Mouse (Mus musculus): ENCODE measurements at regions not wholly inside any gene's neighbourhood (a gene's known extent, or its start where the extent isn't known, plus 50 kb on each side); places are given as distances from the start of the nearest gene placed in this dataset.

DNA sequence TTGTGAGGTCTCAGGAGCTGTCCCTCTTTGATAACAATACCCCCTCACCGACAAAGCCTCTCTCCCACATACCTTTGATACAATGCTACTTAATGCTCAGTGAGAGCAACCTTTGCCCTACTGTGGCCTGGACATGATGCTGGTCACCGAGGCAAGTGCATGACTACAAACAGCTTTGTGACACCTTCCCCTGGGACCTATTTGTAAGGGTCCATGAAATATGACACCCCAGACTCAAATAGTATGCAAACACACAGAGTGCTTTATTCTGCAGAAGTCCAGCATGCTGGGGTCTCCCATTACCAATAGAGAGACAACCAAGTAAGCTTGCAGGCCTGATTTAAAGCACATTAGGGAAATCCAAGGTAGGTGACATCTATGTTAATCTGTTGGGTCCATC lies 210.6 kb downstream of the Xxylt1 start:
- DNase-seq (ENCODE audit: low read depth, low spot score), result no peak

DNA sequence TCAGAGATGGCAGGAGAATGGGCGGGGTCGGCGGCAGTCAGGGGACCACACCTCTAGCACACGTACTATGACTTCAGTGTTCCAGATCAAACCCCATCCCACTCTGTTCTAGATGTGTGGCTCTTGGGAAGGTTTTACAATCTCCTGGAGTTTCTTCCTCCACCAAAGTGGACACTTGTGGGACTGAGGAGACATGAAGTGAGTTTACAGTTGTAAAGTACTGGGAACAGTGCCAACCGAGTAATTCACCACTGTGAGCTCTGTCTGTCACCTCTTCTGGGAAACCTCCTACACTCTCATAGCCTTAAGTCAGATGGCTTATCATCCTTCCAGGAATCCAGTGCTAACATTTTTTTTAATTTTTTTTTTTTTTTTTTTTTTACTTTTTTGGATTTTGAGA lies 209.1 kb downstream of the Xxylt1 start:
- peak; percentile 62 for DNase-seq (ENCODE audit: low read depth, low spot score)

DNA sequence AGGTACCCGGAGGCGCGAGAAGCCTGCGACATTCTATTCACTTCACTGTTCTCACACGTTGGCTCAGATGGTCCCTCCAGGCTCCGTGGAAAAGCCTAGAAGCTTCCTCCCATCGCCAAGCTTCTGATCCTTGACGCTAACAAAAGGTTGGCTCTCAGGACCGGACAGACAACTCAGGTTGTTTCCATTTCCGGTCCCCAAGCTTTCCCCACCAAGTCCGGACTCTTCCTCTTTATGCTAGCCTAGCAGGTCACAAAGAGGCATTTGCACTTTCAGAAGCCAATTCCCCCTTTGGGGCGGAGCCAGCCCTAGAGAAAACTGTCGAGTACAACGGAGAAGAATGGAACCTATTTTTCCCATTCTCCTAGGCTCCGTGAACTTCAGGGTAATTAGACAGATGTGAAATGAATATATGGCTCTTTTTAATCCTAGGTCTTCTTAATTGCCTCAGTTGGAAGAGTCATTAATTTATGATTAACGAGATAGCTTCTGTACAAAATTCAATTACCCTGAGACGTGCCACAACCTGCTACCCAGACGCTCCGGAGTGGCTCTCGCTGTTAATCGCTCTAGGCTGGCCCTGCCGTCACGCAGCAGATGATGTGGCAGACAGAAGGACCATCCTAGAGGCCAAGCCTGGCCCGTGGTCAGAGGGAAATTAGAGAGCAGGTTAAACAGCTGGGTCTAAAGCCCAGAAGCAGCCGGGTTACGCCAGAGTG lies 207.6 kb downstream of the Xxylt1 start:
- no peak for DNase-seq (ENCODE audit: low read depth, low spot score)

DNA sequence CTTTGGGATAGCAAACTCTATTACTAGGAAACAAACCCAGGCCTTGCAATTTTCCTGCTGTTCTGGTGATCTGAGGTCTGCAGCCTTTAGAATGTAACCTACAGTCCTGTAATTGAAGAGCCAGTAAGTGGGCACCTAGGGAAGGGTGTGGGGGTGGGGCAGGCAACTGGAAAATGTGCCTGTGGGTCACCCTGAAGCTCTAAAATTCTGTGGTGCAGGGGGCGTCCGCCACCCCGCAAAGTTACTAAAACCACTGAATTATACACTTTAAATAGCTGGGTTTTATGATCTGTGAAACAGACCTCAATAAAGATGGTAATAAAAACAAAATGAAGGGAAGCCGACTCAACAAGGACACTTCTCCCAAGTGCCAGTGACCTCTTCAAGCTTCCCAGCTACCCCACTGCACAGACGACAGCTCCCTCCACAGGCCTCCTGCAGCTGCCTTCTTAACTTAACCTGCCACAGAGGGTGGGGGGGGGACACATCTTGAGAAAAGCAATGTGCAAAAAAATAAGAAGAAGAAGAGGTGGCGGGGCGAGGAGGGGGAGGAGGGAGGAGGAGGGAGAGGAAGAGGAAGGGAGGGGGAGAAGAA lies 205.9 kb downstream of the Xxylt1 start:
- no peak for DNase-seq (ENCODE audit: low read depth, low spot score)

DNA sequence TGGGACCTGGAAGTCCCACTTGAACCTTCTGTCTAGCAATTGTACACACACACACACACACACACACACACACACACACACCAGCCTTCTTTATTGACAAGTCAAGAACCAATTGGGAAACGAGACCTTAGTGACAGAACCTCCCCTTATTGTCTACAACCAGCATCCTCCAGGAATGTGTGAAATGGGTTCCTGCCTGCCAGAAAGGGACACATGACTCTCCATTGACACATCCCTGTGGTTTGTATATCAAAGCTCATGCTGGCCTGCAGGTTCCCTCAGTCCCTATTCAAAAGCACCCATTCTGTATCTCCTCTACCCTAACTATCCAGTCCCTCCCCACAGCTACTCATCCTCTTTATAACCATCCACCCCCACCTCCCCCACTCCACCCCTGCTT lies 202.4 kb downstream of the Xxylt1 start:
- DNase-seq (ENCODE audit: low read depth, low spot score), result no peak

DNA sequence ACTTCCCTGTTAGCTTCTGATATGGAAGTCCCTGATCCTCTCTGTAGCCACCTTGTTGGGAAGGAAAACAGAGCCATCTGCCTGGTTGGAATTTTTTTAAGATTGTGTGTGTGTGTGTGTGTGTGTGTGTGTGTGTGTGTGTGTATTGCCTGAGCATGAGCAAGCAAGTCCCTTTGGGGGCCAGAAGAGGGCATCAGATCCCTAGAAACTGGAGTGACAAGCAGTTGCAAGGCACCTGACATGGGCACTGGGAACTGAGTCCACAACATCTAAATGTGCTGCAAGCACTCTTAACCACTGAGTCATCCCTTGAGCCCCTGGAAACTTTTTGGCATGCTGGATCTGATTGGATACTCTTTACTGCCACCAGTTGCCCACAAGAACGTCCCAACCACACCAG lies 201.4 kb downstream of the Xxylt1 start:
- no peak for DNase-seq (ENCODE audit: low read depth, low spot score)

DNA sequence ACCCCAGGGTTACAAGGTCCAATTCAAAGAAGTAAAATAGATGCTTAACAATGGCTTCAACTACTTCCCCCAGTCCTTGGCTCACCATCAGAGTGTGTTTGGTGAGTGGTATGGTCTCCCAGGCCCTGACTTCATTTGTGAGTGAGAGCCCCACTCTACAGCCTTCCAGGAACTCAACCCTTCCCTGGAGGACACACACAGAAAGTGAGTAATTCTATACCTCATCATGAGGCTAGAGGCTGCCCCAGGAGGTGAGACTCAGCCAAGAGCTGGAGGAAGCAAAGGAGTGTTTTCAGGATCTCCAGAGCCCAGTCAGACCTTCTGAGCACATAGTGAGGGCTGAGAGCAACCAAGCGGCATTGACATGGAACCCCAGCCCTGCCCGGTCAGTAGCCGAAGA lies 200.6 kb downstream of the Xxylt1 start:
- no peak for DNase-seq (ENCODE audit: low read depth, low spot score)

DNA sequence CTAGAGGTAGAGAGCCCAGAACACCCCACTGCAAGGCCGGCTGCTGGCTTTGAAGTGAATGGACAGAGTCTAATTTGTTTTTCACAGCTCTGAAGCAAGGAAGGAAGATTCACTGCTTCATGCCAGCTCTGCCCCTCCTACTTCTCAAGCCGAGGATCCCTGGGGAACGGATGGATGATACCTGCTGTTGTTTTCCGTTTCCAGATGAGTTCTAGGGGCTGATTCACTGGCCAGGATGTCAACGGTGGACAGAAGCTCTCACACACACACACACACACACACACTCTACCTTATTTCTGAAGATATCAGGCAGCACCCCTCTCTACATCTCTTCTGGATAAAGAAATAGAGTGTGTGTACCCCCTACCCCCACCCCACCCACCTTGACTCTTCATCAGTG lies 200.0 kb downstream of the Xxylt1 start:
- DNase-seq (ENCODE audit: low read depth, low spot score), result no peak

DNA sequence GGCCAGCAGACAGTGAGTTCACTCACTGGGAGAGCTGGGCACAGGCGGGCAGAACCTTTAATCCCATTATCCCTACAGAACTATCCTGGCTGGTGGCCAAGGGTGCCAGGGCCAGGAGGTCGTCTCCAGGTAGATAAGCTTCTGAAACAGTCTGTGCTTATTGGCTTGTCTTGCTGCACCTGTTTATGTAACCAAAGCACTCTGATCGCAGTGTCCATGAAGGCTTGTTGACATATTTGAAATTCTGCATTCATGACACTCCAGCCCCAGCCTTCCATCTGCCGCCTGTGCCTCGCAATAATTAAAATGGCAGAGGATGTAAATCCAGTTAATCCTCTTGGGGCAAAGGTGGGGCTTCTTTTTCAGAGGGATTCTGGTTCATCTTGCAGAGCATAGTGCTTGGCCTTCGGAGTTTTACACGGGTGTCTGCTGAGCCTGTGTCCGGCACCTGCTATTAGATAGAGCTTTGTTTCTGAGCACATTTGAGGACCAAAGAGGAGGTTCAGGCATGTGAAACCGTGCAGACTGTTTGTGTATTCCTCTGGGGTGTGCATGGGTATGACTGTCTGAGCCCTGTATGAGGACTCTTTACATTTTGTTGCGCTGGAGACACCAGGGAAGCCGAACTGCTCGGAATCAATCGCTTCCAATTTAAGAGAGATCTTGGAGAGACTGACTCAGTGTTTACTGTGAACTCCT lies 197.6 kb downstream of the Xxylt1 start:
- DNase-seq (ENCODE audit: low read depth, low spot score), result no peak

DNA sequence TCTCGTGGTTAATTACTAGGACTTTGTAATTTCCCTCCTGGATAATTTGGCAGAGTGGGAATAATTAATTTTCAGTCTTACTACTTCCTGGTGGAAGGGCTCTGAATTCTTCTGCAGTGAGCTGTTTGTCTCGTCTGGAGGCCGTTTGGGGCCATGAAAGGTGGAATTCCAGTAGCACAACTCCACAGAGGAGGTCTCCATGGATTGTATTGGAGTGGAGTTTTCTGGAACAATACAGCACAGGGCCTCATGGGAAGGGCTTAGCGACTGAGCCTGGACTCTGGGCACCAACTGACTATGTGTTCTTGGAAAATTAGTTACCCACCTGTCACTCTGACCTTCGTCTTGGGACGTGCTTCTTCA lies 197.1 kb downstream of the Xxylt1 start:
- no peak for DNase-seq (ENCODE audit: low read depth, low spot score)

DNA sequence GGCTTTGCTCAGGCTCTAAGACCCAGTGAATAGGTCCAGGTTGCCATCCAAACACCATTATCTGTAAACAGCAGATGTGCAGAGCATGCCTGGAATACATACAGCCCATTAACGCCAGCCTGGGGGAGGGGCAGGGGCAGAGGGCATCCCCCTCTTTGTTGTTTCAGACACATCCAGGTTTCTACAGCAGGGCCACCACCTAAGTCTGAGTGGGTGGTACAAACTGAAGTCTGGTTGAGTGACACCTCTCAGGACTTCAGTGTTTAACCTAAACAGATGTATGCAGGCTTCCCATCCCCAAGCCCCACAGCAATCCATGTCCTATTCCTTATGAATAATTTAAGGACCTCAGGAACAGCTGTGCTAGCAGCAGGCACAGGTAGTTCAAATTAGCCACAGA lies 194.2 kb downstream of the Xxylt1 start:
- no peak for DNase-seq (ENCODE audit: low read depth, low spot score)

DNA sequence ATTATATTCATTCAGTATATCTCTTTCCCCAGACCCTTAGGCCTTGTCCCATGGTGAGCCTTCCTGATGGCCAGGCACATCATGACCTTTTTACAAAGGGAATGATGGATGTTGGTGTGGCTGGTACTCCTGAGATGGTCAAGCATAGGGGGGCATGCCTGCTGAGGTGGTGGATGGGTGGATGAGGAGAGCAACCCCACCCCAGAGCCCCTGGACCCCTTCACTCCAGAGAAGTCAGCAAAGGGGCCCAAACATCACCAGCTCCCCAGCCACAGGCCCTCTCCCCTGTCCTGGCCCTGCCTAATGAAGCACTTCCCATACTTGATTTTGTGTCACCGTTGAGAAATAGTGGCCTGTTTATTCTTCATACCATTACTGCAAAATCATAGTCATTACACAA lies 193.7 kb downstream of the Xxylt1 start:
- no peak for DNase-seq (ENCODE audit: low read depth, low spot score)

DNA sequence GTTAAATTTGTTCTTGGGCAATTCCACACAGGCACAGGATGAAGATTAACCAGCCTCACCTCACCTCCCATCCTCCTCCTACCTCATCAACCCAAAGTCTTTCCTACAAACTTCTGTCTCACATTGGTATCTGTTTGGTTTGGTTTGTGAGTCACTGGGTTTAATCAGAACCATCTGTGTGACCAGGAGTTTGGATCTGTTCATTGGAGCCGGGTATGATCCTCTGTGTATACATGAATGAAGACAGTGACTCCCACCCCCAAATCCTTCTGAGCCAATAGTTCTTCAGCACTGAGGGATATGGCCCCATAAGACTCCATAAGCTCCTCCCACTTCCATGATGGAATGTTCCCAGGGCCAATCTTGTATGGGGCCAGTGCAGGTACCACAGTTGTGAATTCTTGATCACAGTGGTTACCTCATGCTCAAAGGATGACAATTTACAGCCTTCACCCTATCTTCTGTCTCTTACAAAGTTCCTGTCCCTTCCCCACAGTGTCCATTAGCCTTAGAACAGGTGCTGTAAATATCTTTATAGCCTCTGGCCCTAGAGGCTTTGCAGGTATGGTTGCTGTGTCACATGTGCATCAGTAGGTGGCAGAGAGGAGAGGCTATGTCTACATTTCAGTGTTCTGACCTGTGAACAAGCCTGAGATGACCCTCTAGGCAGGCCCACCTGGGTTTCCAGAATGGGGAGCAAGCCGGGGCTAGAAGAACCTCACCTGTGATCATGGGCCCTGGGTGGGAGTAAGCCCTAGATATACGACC lies 192.5 kb downstream of the Xxylt1 start:
- no peak for DNase-seq (ENCODE audit: low read depth, low spot score)

DNA sequence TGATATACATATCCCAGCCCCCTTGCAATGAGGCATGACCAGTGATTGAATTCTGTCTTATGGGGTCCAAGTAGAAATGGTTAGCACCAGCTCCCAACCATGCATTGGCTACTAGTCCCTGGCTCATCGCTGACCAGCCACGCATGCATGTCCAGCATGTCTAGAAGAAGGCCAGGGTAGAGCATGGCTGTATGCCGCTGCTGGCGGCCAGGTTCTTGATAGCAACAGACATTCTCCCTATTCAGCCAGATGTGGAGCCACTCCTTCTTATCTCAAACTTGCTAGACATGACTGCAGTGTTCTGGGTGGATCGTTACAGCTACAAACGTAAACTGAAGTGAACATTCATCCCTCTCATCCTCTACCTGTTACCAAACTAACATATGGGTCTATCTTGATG lies 188.6 kb downstream of the Xxylt1 start:
- no peak for DNase-seq (ENCODE audit: low read depth, low spot score)

DNA sequence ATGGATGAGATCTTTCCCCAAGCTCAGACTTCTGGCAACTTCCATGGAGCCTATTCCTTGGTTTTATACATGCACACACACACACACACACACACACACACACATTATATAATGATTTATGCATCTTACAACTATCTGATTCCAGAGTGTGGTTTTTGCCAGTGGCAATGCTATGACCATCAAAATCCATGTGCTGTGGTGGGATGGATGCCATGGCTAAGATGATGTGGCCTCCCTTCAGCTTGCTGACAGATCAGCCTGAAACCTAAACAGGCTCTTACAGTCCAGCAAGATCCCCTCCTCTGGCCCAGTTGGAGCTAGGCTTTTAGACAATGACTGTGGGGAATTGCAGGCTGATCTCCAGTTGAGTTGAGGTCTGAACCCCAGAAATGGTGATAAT lies 187.1 kb downstream of the Xxylt1 start:
- DNase-seq (ENCODE audit: low read depth, low spot score), result no peak

DNA sequence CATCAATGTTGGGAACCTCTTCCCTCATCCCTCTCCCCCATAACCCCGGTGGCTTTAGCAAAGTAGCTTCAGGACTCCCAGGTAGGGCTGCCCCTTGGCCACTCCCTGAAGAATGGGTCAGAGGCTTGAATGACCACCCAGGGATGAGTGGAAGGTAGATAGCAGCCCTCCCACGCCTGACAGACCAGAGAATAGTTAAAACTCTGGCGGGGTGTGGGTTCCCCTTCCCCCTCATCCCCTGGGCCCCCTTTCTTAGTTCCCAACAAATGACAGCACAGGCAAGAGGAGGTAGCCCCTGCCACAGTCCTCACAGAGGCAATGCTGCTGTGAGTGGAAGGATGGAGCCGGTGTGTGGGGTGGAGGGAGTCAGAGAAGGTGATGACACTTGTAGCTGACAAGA lies 186.2 kb downstream of the Xxylt1 start:
- no peak for DNase-seq (ENCODE audit: low read depth, low spot score)

DNA sequence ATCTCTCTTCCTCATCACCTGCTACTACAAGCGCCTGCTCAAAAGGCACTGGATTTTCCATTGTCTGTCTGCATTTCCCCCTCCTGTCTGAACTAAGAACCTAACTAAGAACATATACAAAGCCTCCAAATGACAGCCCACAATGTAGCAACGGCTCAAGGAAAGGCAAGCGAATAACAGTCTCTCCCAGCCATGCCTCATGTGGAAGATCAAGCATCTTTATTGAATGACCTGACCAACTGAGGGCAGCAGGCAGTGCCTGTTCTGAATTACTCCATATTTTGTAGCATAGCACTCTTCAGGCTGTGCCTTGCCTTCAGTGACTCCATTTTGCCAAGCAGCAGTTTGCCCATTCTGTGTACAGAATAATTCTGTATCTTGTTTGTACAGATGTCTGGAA lies 183.9 kb downstream of the Xxylt1 start:
- DNase-seq (ENCODE audit: low read depth, low spot score), result no peak

DNA sequence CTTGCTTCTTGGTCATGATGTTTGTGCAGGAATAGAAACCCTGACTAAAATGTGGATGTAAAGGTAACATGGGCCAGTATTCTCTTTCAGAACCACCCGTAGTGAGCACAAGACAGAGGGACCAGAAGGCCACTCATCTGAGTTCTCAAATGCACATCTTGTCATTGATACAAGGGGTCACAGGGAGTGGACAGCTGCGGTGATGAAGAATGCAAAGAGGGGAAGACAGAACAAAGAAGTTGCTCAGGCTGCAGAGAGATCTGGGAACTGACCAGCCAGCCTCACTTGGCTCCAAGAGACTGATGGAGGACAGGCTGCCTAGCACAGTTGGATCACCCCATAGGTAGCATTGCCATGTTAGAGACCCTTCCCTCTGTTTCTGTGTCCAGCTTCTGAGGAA lies 181.1 kb downstream of the Xxylt1 start:
- DNase-seq (ENCODE audit: low read depth, low spot score), result no peak

DNA sequence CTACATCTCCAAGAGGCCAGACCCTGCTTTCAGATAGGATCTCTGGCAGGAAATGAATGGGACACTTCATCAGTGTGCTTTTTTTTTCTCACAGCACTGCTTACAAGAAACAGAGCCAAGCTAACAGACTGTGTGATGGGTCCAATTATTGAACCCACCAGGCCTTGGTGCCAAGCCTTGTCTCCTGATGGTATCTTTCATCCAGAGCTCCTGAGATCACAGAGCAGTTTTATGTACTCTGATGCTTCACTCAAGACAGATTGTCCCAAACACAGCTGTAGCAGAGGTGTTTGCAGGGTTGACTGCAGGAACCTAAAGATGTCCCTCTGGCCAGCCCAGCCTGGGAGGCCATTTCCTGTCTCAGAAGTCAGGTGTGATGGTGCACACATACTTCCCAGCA lies 179.9 kb downstream of the Xxylt1 start:
- peak; percentile 20 for DNase-seq (ENCODE audit: low read depth, low spot score)
